Mouse (Mus musculus): ENCODE measurements at regions not wholly inside any gene's neighbourhood (a gene's known extent, or its start where the extent isn't known, plus 50 kb on each side); places are given as distances from the start of the nearest gene placed in this dataset.

DNA sequence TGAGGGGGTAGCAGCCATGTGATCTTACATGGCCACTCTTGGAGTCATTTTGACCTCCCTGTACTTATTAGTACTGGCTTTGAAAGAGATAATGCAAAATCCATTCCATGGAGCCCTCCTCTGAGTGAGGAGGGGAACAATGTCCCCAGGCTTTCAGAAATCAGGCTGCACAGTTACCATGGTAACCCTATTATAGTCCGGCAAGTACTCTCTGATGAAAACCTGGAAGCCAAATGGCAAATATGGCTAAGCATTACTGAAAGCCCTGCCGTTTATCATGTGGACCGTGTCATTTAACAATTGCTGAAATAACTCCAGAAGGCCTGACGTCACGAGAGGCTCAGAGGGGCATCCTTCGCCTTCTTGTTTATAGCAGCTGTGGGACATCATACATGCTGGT, 82.5 kb upstream of the Xcl1 start:
- in situ Hi-C loops (cut with MboI, MseI), result no loop called here

DNA sequence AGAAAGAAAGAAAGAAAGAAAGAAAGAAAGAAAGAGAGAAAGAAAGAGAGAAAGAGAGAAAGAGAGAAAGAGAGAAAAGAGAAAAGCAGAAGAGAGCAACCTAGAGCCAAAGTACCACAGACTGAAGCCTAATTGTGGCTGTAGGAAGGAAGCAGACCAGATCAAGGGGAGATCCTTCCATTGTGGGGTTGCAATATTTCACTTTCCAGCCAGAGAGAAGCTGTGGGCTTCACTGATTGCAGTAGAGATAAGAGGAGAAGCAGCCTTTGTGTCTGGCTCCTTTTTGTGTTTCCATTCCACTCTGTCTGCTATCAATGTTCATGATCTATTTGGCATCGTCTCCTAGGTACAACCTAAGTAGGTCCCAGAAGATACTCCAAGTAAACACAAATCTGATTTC, 79.0 kb upstream of the Xcl1 start:
- in situ Hi-C loops (cut with MboI, MseI), result no loop called here

DNA sequence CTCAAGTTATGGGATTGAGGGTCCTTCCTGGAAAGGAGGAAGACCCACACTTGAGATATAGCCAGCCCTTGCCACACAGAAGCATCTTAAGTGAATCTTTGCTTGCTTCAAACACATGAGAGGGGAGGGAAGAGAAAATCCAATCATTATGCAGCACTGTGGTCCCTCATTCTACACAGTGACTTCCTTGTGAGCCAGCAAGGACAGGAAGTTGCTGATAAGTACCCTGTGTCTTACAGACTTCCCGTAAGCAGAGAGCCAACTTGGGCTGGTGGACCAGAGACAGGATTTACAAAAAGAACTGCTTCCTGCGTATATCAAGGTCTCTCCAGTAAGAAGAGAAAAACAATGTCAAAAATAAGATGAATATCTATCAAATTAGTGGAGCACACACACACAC, 78.1 kb upstream of the Xcl1 start:
- in situ Hi-C loops (cut with MboI, MseI), result no loop called here

DNA sequence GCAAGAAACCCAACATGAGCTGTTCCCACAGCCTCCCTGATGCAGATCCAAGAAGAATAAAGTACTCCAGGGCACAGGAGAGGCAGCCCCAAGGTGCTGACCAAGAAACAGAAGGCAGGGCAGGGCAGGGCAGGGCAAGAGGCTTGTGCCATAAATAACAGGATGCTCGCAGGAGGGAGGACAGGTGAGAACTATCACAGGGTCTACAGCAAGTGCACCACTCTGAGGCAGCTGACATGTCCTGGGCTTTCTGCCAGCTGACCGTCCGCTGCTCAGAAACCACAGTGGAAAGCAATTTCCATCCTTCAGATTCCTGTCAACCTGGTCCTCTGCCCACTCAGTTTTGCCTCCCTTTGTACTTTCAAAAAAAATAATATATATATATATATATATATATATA, 77.0 kb upstream of the Xcl1 start:
- in situ Hi-C loops (cut with MboI, MseI), result no loop called here

DNA sequence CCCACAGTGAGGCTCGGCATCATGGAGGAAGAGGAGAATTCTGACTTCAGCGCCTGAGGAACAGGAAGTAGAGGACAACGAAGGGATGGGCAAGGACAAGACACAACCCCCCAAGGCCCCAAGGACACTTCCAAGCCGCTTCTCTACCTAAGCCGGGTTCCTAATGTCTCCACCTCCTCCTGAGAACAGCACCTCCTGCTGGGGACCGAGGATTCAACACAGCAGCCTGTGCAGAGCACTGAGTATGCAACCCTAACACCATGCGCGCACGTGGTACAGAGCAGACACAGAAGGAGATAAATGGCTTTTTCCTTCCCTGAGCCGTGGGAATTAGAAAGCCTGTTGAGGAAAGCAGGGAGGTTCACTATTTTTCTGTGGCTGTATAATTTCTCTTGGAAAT, 64.2 kb upstream of the Xcl1 start:
- in situ Hi-C loops (cut with MboI, MseI), result loop anchor here in 1 of 2 experiments (25.0 kb wide), 1 partner anchor 838 kb away; no protein-coding TSS in a partner anchor

DNA sequence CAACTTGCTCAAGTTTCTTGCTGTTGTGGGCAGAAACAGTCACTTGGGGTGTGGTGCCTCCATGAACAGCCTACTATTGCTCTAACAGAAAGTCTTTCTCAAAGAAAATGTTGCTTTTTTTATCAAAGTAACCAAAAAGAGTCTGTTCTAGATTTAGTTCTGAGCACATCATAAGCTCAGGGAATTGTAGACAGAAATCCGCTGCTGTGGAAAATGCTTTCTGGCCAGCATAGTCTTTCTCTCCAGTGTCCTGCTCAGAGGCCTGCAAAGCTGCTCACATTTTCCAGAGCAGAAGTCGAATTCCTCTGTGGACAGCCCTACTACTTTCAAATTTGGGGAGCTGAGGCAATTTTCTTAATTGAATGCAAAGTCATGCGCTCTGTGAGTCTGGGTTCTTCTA, 63.3 kb upstream of the Xcl1 start:
- in situ Hi-C loops (cut with MboI, MseI), result loop anchor here in 1 of 2 experiments (25.0 kb wide), 1 partner anchor 839 kb away; no protein-coding TSS in a partner anchor

DNA sequence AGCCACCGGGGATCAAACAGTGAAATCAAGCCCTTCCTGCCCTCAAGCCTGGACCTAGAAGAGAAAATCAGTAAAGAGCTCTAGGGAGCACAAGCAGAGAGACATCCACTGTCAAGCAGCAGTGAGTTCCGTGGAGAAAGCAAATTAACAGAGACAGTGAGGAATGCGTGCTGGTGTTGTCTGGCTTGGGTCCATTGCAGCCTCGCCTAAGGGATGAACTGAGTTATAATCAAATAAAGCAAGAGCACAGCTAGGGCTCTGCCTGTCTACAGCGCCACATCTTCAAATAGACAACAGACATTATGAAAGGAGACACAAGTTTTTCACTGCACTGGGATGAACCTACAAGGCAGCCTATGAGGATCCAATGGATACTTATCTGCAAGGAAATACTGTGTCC, 62.3 kb upstream of the Xcl1 start:
- in situ Hi-C loops (cut with MboI, MseI), result loop anchor here in 1 of 2 experiments (25.0 kb wide), 1 partner anchor 840 kb away; no protein-coding TSS in a partner anchor

DNA sequence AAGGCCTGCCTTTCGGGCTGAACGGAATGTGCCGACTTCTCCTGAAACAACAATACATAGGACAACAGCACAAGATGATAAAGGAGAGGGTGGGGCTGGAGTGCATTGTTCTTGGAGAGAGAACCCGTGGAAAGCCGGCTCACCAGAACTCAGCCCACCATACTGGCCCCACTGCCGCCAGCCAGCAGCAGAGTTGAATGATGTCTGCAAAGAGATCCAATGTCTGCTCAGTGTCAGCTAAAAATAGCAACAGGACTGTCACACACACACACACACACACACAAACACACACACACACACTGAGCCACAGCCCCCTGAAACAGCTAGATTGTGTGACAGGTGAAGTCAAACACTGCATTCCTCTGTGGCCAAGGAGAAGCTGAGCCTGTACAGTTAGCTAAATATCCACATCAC, 58.9 kb upstream of the Xcl1 start:
- in situ Hi-C loops (cut with MboI, MseI), result loop anchor here in 1 of 2 experiments (25.0 kb wide), 1 partner anchor 843 kb away; no protein-coding TSS in a partner anchor

DNA sequence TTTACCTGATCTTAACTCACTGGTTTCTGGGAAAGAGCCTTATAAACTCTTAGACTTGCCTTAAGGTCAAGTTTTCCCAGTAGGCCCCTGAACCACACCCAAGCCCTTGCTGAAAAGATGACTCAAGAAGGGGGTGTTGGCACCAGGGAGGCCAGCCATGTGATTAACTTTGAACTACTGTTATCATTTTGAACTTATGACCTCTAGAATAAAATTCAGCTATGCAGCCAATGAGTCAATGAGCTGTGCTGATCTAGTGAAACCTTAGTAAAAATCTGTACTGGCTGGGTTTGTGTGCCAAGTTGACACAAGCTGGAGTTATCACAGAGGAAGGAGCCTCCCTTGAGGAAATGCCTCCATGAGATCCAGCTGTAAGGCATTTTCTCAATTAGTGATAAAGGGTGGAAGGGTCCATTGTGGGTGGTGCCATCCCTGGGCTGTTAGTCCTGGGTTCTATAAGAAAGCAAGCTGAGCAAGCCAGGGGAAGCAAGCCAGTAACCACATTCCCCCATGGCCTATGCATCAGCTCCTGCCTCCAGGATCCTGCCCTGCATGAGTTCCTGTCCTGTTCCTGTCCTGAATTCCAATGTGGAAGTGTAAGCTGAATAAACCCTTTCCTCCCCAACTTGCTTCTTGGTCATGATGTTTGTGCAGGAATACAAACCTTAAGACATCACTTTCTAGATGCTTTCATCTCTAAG, 58.0 kb upstream of the Xcl1 start:
- in situ Hi-C loops (cut with MboI, MseI), result loop anchor here in 1 of 2 experiments (25.0 kb wide), 1 partner anchor 844 kb away; no protein-coding TSS in a partner anchor

DNA sequence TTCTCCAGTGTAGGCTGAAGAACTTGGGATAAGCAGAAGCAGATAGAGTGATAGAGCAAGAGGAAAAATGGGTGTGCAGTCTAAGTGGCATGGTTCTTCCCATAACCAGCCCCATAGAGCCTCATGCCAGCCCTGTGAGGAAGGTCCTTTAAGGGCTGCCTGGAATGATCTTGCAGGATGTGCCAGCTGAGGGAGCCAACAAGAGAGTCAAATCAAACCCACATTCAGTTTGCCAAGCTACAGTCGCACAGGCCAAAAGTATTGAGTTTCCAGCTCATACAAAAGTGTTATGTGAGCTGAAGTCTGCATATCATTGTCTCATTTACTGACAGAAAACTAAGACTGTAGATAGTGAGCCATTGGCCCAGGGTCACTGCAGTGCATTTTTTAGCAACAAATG, 53.7 kb upstream of the Xcl1 start:
- in situ Hi-C loops (cut with MboI, MseI), result loop anchor here (5.0 to 25.0 kb wide), 3 partner anchors 97 to 848 kb away; no protein-coding TSS in a partner anchor

DNA sequence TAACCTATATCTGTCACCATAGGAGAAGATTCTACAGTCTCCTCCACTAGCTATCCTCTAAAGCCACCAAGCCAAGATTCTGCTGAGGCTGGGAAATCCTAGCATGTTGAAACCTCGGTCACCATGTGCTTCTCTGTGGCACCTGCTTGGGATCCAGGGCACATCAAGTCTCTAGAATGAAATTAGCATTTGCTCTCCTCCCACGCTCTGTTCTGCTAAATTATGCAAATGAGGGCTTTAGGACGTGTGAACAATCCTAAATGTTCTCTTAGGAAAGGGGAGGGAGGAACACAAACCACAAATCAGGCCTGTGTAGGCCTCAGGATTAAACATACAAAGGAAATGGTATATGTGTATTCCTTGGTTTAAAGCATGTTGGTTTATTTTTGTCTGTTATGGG, 52.9 kb upstream of the Xcl1 start:
- in situ Hi-C loops (cut with MboI, MseI), result loop anchor here (5.0 to 25.0 kb wide), 3 partner anchors 96 to 849 kb away; no protein-coding TSS in a partner anchor

DNA sequence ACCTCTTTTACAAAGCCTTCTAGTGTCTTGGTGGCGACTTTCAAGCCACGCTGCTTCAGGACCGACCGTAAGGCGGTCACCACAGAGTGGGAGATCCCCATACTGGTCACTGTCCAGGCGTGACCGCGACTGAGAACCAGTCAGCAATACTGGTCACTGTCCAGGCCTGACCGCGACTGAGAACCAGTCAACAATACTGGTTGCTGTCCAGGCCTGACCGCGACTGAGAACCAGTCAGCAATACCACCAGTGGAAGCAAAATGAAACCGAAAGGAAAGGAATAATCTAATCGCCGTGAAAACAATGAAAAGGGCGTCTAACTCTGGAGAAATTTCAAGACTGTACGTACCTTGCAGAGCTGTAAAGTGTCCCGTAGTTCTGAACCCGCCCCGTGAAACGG, 50.2 kb upstream of the Xcl1 start:
- in situ Hi-C loops (cut with MboI, MseI), result loop anchor here (5.0 to 25.0 kb wide), 3 partner anchors 93 to 852 kb away; no protein-coding TSS in a partner anchor
